Mouse (Mus musculus): ENCODE data around the gene Tmem204.
"Not testable (repeated sequence)": the region's sequence is repeated elsewhere in the genome, so short reads cannot be mapped to it uniquely, and the experiment has no call there.

GRCm38 (mm10) chr17:25125442-25126060 is 42.2 kb upstream of the Tmem204 start:
- not testable (repeated sequence) for TF ChIP-seq POLR2A (IDR thresholded peaks at IDR 0.05; ENCODE audit: low read depth, low read length); CTCF (IDR thresholded peaks at IDR 0.05; ENCODE audit: extremely low read depth, insufficient read length, insufficient replicate concordance, low read depth, low read length)

Data from small intestine, adult 2 months (tissue).